Mouse (Mus musculus): ENCODE measurements around the gene Tnfsf9. TPM values are rescaled to one million over a fixed set of nuclear protein-coding genes. Genes with fewer than 3 reads are reported as not detected.

Tnfsf9 gene
- total and polyA plus RNA-seq, 2 experiments from 2014 or later: 4.7 to 8.1 TPM

- Histone ChIP-seq H3K9ac (replicated peaks; ENCODE audit: low read length) (no peak overlapping the region), H3K4me2 (ENCODE audit: low read depth, low read length) (no peak overlapping the region), H3K9me3 (ENCODE audit: low read length) (no peaks in the 10 kb centered on the region), H3K4me3 (ENCODE audit: low read length) (no peak overlapping the region), H3K27me3 (ENCODE audit: insufficient read depth, low read length) (no peaks in the 10 kb centered on the region), H3K27ac (no peak overlapping the region), H3K4me1 (ENCODE audit: insufficient read depth, low read length) (no peaks in the 10 kb centered on the region; the same call in 1 of the 2 replicates), H3K36me3 (ENCODE audit: insufficient read depth, low read length) (no peaks in the 10 kb centered on the region)
- no peak for DNase-seq (ENCODE audit: low spot score)
- 94% methylated on average over 3 of the region's 3 CpGs for WGBS
- no peak for TF ChIP-seq CTCF (IDR thresholded peaks at IDR 0.05; ENCODE audit: low read depth)
- ATAC-seq: no peak
Observed at GRCm38 (mm10) chr17:57094222-57094621, 10.9 kb upstream of the Tnfsf9 start.

DNA sequence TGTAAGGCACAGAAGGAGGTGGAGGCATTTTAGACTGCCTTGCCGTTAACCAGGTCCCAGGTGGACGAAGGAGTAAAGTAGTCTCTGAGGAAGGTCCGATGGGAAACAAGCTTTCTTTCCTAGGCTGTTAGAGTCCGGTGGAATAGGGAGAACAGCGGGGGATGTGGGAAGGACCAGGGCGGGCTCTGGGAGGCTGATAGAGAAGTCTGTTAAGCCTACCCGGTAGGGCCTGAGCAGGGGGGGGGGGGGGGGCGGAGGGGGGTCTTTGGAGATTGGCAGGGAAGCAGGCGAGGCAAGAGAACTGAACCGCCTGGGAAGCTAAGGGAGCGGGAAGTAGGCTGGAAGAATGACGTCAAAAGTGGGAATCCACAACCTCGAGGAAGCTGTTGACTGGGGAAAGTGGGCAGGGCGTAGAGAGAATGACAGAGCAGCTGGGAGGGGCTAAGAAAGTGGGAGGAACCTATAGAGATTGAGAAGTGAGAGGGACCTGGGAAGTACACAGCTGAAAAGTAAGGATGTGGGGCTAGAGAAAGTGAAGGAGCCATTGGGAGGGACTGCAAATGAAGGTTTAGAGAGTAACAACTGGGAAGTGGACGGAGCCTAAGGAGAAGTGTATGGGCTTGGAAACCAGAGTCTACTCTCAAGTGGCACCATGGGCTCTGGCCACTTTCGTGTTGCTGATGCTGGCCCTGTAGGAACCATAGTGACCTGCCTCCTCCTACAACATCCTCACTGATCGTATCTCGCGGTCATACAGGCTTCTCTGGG lies 9.1 kb upstream of the Tnfsf9 start:
- peak; percentile 59 for DNase-seq (ENCODE audit: low spot score)
- 3% methylated on average over 18 of the region's 19 CpGs for WGBS
- peak overlapping the region; percentile 55 for H3K4me2 ChIP-seq (ENCODE audit: low read depth, low read length)
- no peak for TF ChIP-seq CTCF (IDR thresholded peaks at IDR 0.05; ENCODE audit: low read depth)
- H3K27me3 ChIP-seq (ENCODE audit: insufficient read depth, low read length): no peaks in the 10 kb centered on the region
- no peaks in the 10 kb centered on the region for H3K36me3 ChIP-seq (ENCODE audit: insufficient read depth, low read length)
- H3K4me1 ChIP-seq (ENCODE audit: insufficient read depth, low read length): no peaks in the 10 kb centered on the region; the same call in 1 of the 2 replicates
- H3K4me3 ChIP-seq (ENCODE audit: low read length): peak overlapping the region; percentile 26
- H3K9ac ChIP-seq (replicated peaks; ENCODE audit: low read length): no peak overlapping the region
- no peak overlapping the region for H3K27ac ChIP-seq
- no peaks in the 10 kb centered on the region for H3K9me3 ChIP-seq (ENCODE audit: low read length)
- ATAC-seq: peak; percentile 79

DNA sequence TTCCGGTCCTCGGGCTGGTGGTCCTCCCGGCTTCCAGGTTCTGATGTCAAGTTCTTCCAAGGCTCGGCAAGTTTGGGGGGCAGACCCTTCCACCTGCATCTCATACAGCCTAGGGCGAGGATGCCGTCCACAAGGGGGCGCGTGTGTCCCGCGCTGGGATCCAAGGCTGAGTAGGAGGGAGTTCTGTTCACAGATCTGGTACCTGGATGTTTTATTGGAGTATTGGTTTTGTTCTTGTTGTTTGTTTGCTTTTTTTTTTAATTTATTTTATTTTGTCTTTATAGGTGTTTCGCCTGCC lies 8.6 kb upstream of the Tnfsf9 start:
- H3K9me3 ChIP-seq (ENCODE audit: low read length): no peaks in the 10 kb centered on the region
- 2% methylated on average over 11 of the region's 11 CpGs for WGBS
- peak; percentile 96 for TF ChIP-seq CTCF (IDR thresholded peaks at IDR 0.05; ENCODE audit: low read depth)
- peak overlapping the region; percentile 55 for H3K4me2 ChIP-seq (ENCODE audit: low read depth, low read length)
- no peaks in the 10 kb centered on the region for H3K27me3 ChIP-seq (ENCODE audit: insufficient read depth, low read length)
- ATAC-seq: peak; percentile 78
- peak overlapping the region; percentile 26 for H3K4me3 ChIP-seq (ENCODE audit: low read length)
- H3K36me3 ChIP-seq (ENCODE audit: insufficient read depth, low read length): no peaks in the 10 kb centered on the region
- H3K4me1 ChIP-seq (ENCODE audit: insufficient read depth, low read length): no peaks in the 10 kb centered on the region; the same call in 1 of the 2 replicates
- no peak overlapping the region for H3K27ac ChIP-seq
- peak; percentile 82 for DNase-seq (ENCODE audit: low spot score)
- no peak overlapping the region for H3K9ac ChIP-seq (replicated peaks; ENCODE audit: low read length)

- Histone ChIP-seq H3K27me3 (ENCODE audit: insufficient read depth, low read length) (no peaks in the 10 kb centered on the region), H3K4me1 (ENCODE audit: insufficient read depth, low read length) (no peaks in the 10 kb centered on the region; the same call in 1 of the 2 replicates), H3K4me2 (ENCODE audit: low read depth, low read length) (no peak overlapping the region), H3K9me3 (ENCODE audit: low read length) (no peaks in the 10 kb centered on the region), H3K9ac (replicated peaks; ENCODE audit: low read length) (no peak overlapping the region), H3K4me3 (ENCODE audit: low read length) (no peak overlapping the region), H3K36me3 (ENCODE audit: insufficient read depth, low read length) (no peaks in the 10 kb centered on the region), H3K27ac (no peak overlapping the region)
- no peak for TF ChIP-seq CTCF (IDR thresholded peaks at IDR 0.05; ENCODE audit: low read depth)
- ATAC-seq: no peak
- no peak for DNase-seq (ENCODE audit: low spot score)
- 80% methylated on average over 5 of the region's 5 CpGs for WGBS
Observed at GRCm38 (mm10) chr17:57098321-57098720, 6.8 kb upstream of the Tnfsf9 start.

DNA sequence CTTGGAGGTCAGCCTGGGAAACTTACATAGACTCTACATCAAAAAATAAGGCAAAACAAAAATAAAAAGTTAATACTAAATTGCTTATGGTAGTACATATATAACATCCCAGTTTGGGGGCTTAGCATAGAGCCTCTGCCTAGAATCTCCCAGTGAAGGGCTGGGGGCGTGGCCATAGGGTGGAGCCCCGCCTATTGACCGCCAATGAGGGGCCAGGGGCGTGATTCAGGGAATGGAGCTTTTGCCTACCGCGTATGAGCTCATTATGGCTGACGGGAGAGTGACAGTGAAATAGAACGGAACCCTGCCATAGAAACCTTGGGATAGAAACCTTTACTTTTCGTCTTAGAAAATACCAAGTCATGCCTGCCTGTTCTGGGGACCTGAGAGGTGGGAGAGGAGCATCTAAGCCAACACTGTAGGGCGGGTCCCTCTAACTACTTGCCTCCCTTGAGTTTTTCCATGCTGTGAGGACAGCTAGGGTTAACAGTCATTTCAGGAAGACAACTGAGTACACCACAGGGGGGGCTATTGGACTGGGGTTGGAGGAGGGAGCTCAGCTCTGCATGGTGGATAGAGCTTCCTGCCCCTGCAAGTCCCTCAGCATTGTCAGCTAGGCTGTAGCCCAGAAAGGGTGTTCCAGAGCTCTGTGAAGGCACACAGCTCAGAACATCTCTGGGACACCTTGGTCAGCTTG lies 5.3 kb upstream of the Tnfsf9 start:
- TF ChIP-seq CTCF (IDR thresholded peaks at IDR 0.05; ENCODE audit: low read depth): no peak
- Histone ChIP-seq H3K4me1 (ENCODE audit: insufficient read depth, low read length) (peaks cover 4% of the 10 kb centered on the region; the same call in 1 of the 2 replicates), H3K27me3 (ENCODE audit: insufficient read depth, low read length) (no peaks in the 10 kb centered on the region), H3K9ac (replicated peaks; ENCODE audit: low read length) (no peak overlapping the region), H3K4me3 (ENCODE audit: low read length) (no peak overlapping the region), H3K4me2 (ENCODE audit: low read depth, low read length) (0 out of 2 replicates have a peak overlapping the region, but pooled peaks have one; percentile 8), H3K27ac (no peak overlapping the region), H3K36me3 (ENCODE audit: insufficient read depth, low read length) (no peaks in the 10 kb centered on the region), H3K9me3 (ENCODE audit: low read length) (no peaks in the 10 kb centered on the region)
- 10% methylated on average over 10 of the region's 10 CpGs for WGBS
- DNase-seq (ENCODE audit: low spot score): peak; percentile 33
- no peak for ATAC-seq

DNA sequence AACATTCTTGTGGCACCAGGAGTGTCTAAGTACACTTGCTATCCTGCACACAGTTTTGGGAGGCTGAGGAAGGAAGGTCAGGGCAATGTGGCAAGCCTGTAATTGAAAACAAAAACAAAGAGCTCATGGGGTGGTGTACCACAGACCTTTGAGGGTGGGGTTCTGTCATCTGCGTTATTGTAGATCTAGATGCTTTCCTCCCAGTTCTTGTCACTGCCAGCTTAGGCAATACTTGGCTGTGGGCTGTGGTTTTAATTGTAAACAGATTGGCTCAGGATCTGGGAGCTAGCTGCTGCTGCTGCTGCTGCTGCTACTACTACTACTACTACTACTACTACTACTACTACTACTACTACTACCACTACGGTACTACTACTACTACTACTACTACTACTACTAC lies 2.8 kb upstream of the Tnfsf9 start:
- ATAC-seq: no peak
- H3K27me3 ChIP-seq (ENCODE audit: insufficient read depth, low read length): no peaks in the 10 kb centered on the region
- 0 out of 2 replicates have a peak, but pooled peaks cover 4% of the 10 kb centered on the region for H3K4me1 ChIP-seq (ENCODE audit: insufficient read depth, low read length)
- H3K4me3 ChIP-seq (ENCODE audit: low read length): no peak overlapping the region
- no peak for DNase-seq (ENCODE audit: low spot score)
- TF ChIP-seq CTCF (IDR thresholded peaks at IDR 0.05; ENCODE audit: low read depth): no peak
- H3K9me3 ChIP-seq (ENCODE audit: low read length): no peaks in the 10 kb centered on the region
- H3K4me2 ChIP-seq (ENCODE audit: low read depth, low read length): no peak overlapping the region
- H3K9ac ChIP-seq (replicated peaks; ENCODE audit: low read length): no peak overlapping the region
- WGBS: 93% methylated on average over 2 of the region's 2 CpGs
- H3K36me3 ChIP-seq (ENCODE audit: insufficient read depth, low read length): no peaks in the 10 kb centered on the region
- H3K27ac ChIP-seq: no peak overlapping the region
